Comparison of ENCODE assay signal across 11 mouse cellular contexts in the genomic region with DNA sequence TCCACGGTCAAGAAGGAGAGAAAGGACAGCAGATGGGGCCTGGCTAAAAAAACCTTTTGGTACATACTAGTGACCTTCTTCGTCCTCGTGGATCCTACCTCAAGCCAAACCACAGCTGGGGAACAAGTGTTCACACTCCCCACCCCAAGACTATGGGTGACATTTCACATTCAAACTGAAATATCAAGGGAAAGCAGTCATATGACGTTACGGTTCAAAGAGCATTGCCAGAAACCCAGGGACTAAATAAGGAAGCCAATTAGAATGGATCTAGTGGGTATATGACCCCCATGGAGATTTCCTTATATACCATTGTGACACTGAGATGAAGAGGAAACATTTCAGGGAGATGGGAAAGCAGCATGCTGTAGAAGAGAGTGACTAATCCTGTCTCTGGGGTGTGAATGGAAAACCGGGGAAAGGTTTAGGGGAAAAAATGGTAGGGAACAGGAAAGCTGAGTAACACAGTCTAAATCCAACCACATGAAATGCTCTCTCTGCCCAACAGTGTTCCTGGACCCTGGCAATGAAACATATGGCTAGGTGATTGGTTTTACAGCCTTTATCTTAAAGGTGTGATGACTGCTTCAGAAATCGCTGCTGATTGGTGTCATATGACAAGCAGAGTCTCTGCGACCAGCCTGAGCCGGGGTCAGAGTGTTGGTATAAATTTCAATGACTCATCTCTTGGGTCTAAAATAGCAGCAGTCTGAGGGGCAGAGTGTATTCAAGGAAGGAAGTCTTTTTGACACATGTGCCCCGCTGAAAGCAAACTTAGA.
A peak's percentile ranks its signal among the peaks of the same experiment; 100 is the strongest.
DNase-seq lines count a peak whose midpoint lies in the region; ATAC-seq lines count a peak whose summit lies in the region.
"Had no signal": no experiment of that assay in that cellular context is flagged by ENCODE, and none has a peak within 500 bp of the region (broad histone marks: within the 10 kb centered on the region; RNA-seq: fewer than 3 reads in every experiment).

No protein-coding gene starts in this region.

- WGBS in heart, embryonic 14.5 days = 22% methylated on average over 10 of the region's 10 CpGs
- WGBS in limb, embryonic 13.5 days = 34% methylated on average over 10 of the region's 10 CpGs

- peak; percentile 12 for DNase-seq in adrenal gland, postnatal 14 days
- DNase-seq in adrenal gland, postnatal 10 days = no peak
- no peak for DNase-seq in heart, postnatal 25 days (ENCODE audit: low spot score)
- DNase-seq in left cerebral cortex, adult 11 months (ENCODE audit: low spot score) = no peak
- DNase-seq in left cerebral cortex, postnatal 4 days = no peak
- DNase-seq: cerebellum, adult 8-10 months had no signal

- H3K4me2 ChIP-seq in heart, embryonic 14.5 days (ENCODE audit: low read length) = peak overlapping the region; percentile 45
- H3K4me2 ChIP-seq in limb, embryonic 13.5 days (replicated peaks) = 0 out of 2 replicates have a peak overlapping the region, but pooled peaks have one; percentile 7
- H3K4me2 ChIP-seq: lung, embryonic 15.5 days; stomach, embryonic 15.5 days had no signal

- no peak overlapping the region for H3K4me3 ChIP-seq in heart, embryonic 14.5 days (ENCODE audit: control insufficient read depth in 1 of 2, insufficient read depth in 1 of 2, low read depth in 1 of 2, low read length in 2 of 2)
- no peak overlapping the region for H3K4me3 ChIP-seq in brown adipose tissue, adult 24 weeks (ENCODE audit: insufficient read depth, low read depth, low read length)
- no peak overlapping the region for H3K4me3 ChIP-seq in limb, embryonic 13.5 days
- H3K4me3 ChIP-seq: lung, embryonic 15.5 days; stomach, embryonic 15.5 days had no signal

- H3K9ac ChIP-seq in heart, embryonic 14.5 days (ENCODE audit: low read length) = no peak overlapping the region
- H3K9ac ChIP-seq in limb, embryonic 13.5 days = no peak overlapping the region
- H3K9ac ChIP-seq: lung, embryonic 15.5 days; stomach, embryonic 15.5 days had no signal

- no peaks in the 10 kb centered on the region for H3K9me3 ChIP-seq in heart, embryonic 14.5 days (ENCODE audit: control insufficient read depth, low read length)
- no peaks in the 10 kb centered on the region for H3K9me3 ChIP-seq in limb, embryonic 13.5 days
- H3K9me3 ChIP-seq: lung, embryonic 15.5 days; stomach, embryonic 15.5 days had no signal

- peak; percentile 66 for ATAC-seq in heart, embryonic 14.5 days (ENCODE audit: insufficient number of reproducible peaks, insufficient read depth, low FRiP score, low read depth)
- ATAC-seq in limb, embryonic 13.5 days (ENCODE audit: low FRiP score, low read depth) = no peak

- H3K4me1 ChIP-seq in heart, embryonic 14.5 days (ENCODE audit: control insufficient read depth in 2 of 2, insufficient read depth in 2 of 2, low read length in 2 of 2) = peaks cover 10 to 25% of the 10 kb centered on the region in 2 experiments
- peaks cover 28% of the 10 kb centered on the region for H3K4me1 ChIP-seq in brown adipose tissue, adult 24 weeks (ENCODE audit: control insufficient read depth, insufficient read depth, insufficient read length, low read length)
- peaks cover 42% of the 10 kb centered on the region for H3K4me1 ChIP-seq in limb, embryonic 13.5 days
- H3K4me1 ChIP-seq: lung, embryonic 15.5 days had no signal

- intact Hi-C loops in heart, postnatal 25 days (cut with DNase I) = no loop called here
- intact Hi-C loops in left cerebral cortex, postnatal 4 days (cut with DNase I) = no loop called here

- no peaks in the 10 kb centered on the region for H3K27me3 ChIP-seq in heart, embryonic 14.5 days (ENCODE audit: control insufficient read depth, insufficient read depth, low read length)
- H3K27me3 ChIP-seq in limb, embryonic 13.5 days = no peaks in the 10 kb centered on the region
- H3K27me3 ChIP-seq: lung, embryonic 15.5 days; stomach, embryonic 15.5 days had no signal

- H3K27ac ChIP-seq in heart, embryonic 14.5 days (replicated peaks in 1 of 2; ENCODE audit: control insufficient read depth in 1 of 2, insufficient read depth in 1 of 2, low read depth in 2 of 2, low read length in 2 of 2) = peak overlapping the region; percentile 68 to 76
- peak overlapping the region; percentile 21 for H3K27ac ChIP-seq in brown adipose tissue, adult 24 weeks (replicated peaks; ENCODE audit: low read depth, low read length)
- peak overlapping the region; percentile 28; the same call in 1 of the 2 replicates for H3K27ac ChIP-seq in limb, embryonic 13.5 days
- H3K27ac ChIP-seq: lung, embryonic 15.5 days; stomach, embryonic 15.5 days had no signal

- no peaks in the 10 kb centered on the region for H3K36me3 ChIP-seq in heart, embryonic 14.5 days (ENCODE audit: control insufficient read depth, insufficient read depth, low read length)
- no peaks in the 10 kb centered on the region for H3K36me3 ChIP-seq in limb, embryonic 13.5 days
- H3K36me3 ChIP-seq: lung, embryonic 15.5 days; stomach, embryonic 15.5 days had no signal

Comparison
In these comparisons a context has a peak if more than half of its experiments do, and no peak if none do; other contexts are left out.
1. H3K27ac ChIP-seq: peak in every context shown above with its lines; median percentile 72 in heart, embryonic 14.5 days; 28 in limb, embryonic 13.5 days; 21 in brown adipose tissue, adult 24 weeks.